Mouse (Mus musculus) kidney, embryonic 16.5 days (tissue): ENCODE data around the gene Dnajb1. TPM values are rescaled to one million over a fixed set of nuclear protein-coding genes. Genes with fewer than 3 reads are reported as not detected.

ENCODE experiments used
- ATAC-seq: fragments of 200-750 bp; cut with Nextera tagmentation; 2 replicates; pipeline ENCODE4 v1.8.0; 2017; ENCODE audit warnings: moderate TSS enrichment; ENCODE audit not compliant: low FRiP score, low TSS enrichment
- H3K27ac ChIP-seq: fragments of 300-500 bp; sonication (generic); 2 replicates; pipeline ENCODE4 v1.5.1; 2014; ENCODE audit warnings: low read length
- H3K27me3 ChIP-seq: fragments of 300-500 bp; sonication (generic); 2 replicates; pipeline ENCODE4 v1.6.1; 2014; ENCODE audit warnings: low read length, control low read depth, mixed read lengths; ENCODE audit not compliant: insufficient read depth
- H3K36me3 ChIP-seq: fragments of 300-500 bp; sonication (generic); 2 replicates; pipeline ENCODE4 v1.6.1; 2014; ENCODE audit warnings: low read length, control low read depth, mixed read lengths; ENCODE audit not compliant: insufficient read depth
- H3K4me1 ChIP-seq: fragments of 300-500 bp; sonication (generic); 2 replicates; pipeline ENCODE4 v1.6.1; 2014; ENCODE audit warnings: low read length, control low read depth, mixed read lengths; ENCODE audit not compliant: insufficient read depth
- H3K4me2 ChIP-seq: fragments of 300-500 bp; sonication (generic); replicated peaks from 2 replicates; pipeline ENCODE4 v1.6.1; 2014; ENCODE audit warnings: low read depth, low read length
- H3K4me3 ChIP-seq: fragments of 300-500 bp; sonication (generic); 2 replicates; pipeline ENCODE4 v1.5.1; 2014; ENCODE audit warnings: mild to moderate bottlenecking, low read length
- H3K9ac ChIP-seq: fragments of 300-500 bp; sonication (generic); replicated peaks from 2 replicates; pipeline ENCODE4 v1.6.1; 2014; ENCODE audit warnings: low read length
- H3K9me3 ChIP-seq: fragments of 300-500 bp; sonication (generic); 2 replicates; pipeline ENCODE4 v1.6.1; 2016; ENCODE audit warnings: low read length, control low read depth
- WGBS: fragments of 180-500 bp; shearing (Covaris S2); extraction: QIAGEN DNeasy Blood & Tissue Kit; methylation state at CpG from one replicate; pipeline ENCODE4 v1.1.7; 2014; 5-methylcytosine and 5-hydroxymethylcytosine counted together
- polyA plus RNA-seq: library from polyadenylated mRNA; unstranded; fragments of >200 nt; fragmentation: Nextera tagmentation; extraction: Ambion mirVana; gene quantifications from 2 replicates; pipeline ENCODE4 v1.2.1, GENCODE M21; 2015

Dnajb1 gene
- polyA plus RNA-seq, 1 experiment from 2014 or later = 67.5 TPM

- no peaks in the 10 kb centered on the region for H3K4me1 ChIP-seq
- H3K27ac ChIP-seq = no peak overlapping the region
- H3K4me2 ChIP-seq = peak overlapping the region; percentile 71
- H3K9ac ChIP-seq = peak overlapping the region; percentile 61
- 10% methylated on average over 23 of the region's 23 CpGs for WGBS
- H3K9me3 ChIP-seq = no peaks in the 10 kb centered on the region
- H3K27me3 ChIP-seq = no peaks in the 10 kb centered on the region
- peak; percentile 87 for ATAC-seq
- H3K4me3 ChIP-seq = peak overlapping the region; percentile 45
- no peaks in the 10 kb centered on the region for H3K36me3 ChIP-seq
Measured at GRCm38 (mm10) chr8:83622389-83622989, 14.5 kb downstream of the Dnajb1 start.

GRCm38 (mm10) chr8:83623549-83623948 lies 15.6 kb downstream of the Dnajb1 start:
- H3K4me2 ChIP-seq = no peak overlapping the region
- no peak overlapping the region for H3K9ac ChIP-seq
- WGBS = 88% methylated on average over 7 of the region's 7 CpGs
- no peaks in the 10 kb centered on the region for H3K4me1 ChIP-seq
- no peak overlapping the region for H3K27ac ChIP-seq
- no peaks in the 10 kb centered on the region for H3K36me3 ChIP-seq
- no peaks in the 10 kb centered on the region for H3K27me3 ChIP-seq
- ATAC-seq = no peak
- H3K4me3 ChIP-seq = no peak overlapping the region
- H3K9me3 ChIP-seq = no peaks in the 10 kb centered on the region

- ATAC-seq = 0 out of 2 replicates have a peak, but pooled peaks have one; percentile 52
- H3K9ac ChIP-seq = no peak overlapping the region
- H3K9me3 ChIP-seq = no peaks in the 10 kb centered on the region
- WGBS = 40% methylated on average over 3 of the region's 3 CpGs
- no peak overlapping the region for H3K27ac ChIP-seq
- H3K4me2 ChIP-seq = no peak overlapping the region
- H3K36me3 ChIP-seq = no peaks in the 10 kb centered on the region
- no peak overlapping the region for H3K4me3 ChIP-seq
- no peaks in the 10 kb centered on the region for H3K27me3 ChIP-seq
- no peaks in the 10 kb centered on the region for H3K4me1 ChIP-seq
Measured at GRCm38 (mm10) chr8:83624739-83625138, 16.7 kb downstream of the Dnajb1 start.

- Histone ChIP-seq H3K4me1 (no peaks in the 10 kb centered on the region), H3K9ac (no peak overlapping the region), H3K4me2 (no peak overlapping the region), H3K27ac (no peak overlapping the region), H3K4me3 (no peak overlapping the region), H3K9me3 (no peaks in the 10 kb centered on the region), H3K36me3 (no peaks in the 10 kb centered on the region), H3K27me3 (no peaks in the 10 kb centered on the region)
- ATAC-seq = no peak
- 88% methylated on average over 6 of the region's 6 CpGs for WGBS
Measured at GRCm38 (mm10) chr8:83625676-83626299, 17.8 kb downstream of the Dnajb1 start.

- no peak for ATAC-seq
Measured at GRCm38 (mm10) chr8:83632083-83632707, 24.2 kb downstream of the Dnajb1 start.

GRCm38 (mm10) chr8:83638856-83639255 lies 30.9 kb downstream of the Dnajb1 start:
- Histone ChIP-seq H3K36me3 (no peaks in the 10 kb centered on the region), H3K27ac (no peak overlapping the region), H3K4me2 (no peak overlapping the region), H3K4me1 (no peaks in the 10 kb centered on the region), H3K4me3 (no peak overlapping the region), H3K9me3 (peaks cover 7% of the 10 kb centered on the region; the same call in 1 of the 2 replicates), H3K9ac (no peak overlapping the region), H3K27me3 (no peaks in the 10 kb centered on the region)
- whole genome bisulfite sequencing = 74% methylated on average over 4 of the region's 4 CpGs
- ATAC-seq = no peak

More at GRCm38 (mm10) chr8:83632083-83632707, 24.2 kb downstream of the Dnajb1 start:
- no peak overlapping the region for H3K4me2 ChIP-seq
- 79% methylated on average over 7 of the region's 7 CpGs for WGBS
- H3K27ac ChIP-seq = no peak overlapping the region
- no peaks in the 10 kb centered on the region for H3K27me3 ChIP-seq
- no peak overlapping the region for H3K9ac ChIP-seq
- no peaks in the 10 kb centered on the region for H3K36me3 ChIP-seq
- H3K4me1 ChIP-seq = no peaks in the 10 kb centered on the region
- peaks cover 7% of the 10 kb centered on the region; the same call in 1 of the 2 replicates for H3K9me3 ChIP-seq
- no peak overlapping the region for H3K4me3 ChIP-seq

GRCm38 (mm10) chr8:83639649-83640048 lies 31.7 kb downstream of the Dnajb1 start:
- Histone ChIP-seq H3K9me3 (peaks cover 7% of the 10 kb centered on the region; the same call in 1 of the 2 replicates), H3K4me3 (no peak overlapping the region), H3K4me2 (no peak overlapping the region), H3K4me1 (no peaks in the 10 kb centered on the region), H3K27me3 (no peaks in the 10 kb centered on the region), H3K36me3 (no peaks in the 10 kb centered on the region), H3K27ac (no peak overlapping the region), H3K9ac (no peak overlapping the region)
- 69% methylated on average over 5 of the region's 5 CpGs for WGBS
- no peak for ATAC-seq

GRCm38 (mm10) chr8:83647511-83647910 lies 39.5 kb downstream of the Dnajb1 start:
- no peak overlapping the region for H3K4me3 ChIP-seq
- peaks cover 4% of the 10 kb centered on the region; the same call in 1 of the 2 replicates for H3K4me1 ChIP-seq
- H3K27ac ChIP-seq = no peak overlapping the region
- no peaks in the 10 kb centered on the region for H3K36me3 ChIP-seq
- H3K9ac ChIP-seq = no peak overlapping the region
- WGBS = 92% methylated on average over 11 of the region's 11 CpGs
- H3K4me2 ChIP-seq = no peak overlapping the region
- ATAC-seq = no peak
- no peaks in the 10 kb centered on the region for H3K27me3 ChIP-seq
- H3K9me3 ChIP-seq = no peaks in the 10 kb centered on the region

GRCm38 (mm10) chr8:83648031-83648430 lies 40.0 kb downstream of the Dnajb1 start:
- H3K4me1 ChIP-seq = peaks cover 4% of the 10 kb centered on the region; the same call in 1 of the 2 replicates
- H3K36me3 ChIP-seq = no peaks in the 10 kb centered on the region
- H3K4me2 ChIP-seq = no peak overlapping the region
- no peak overlapping the region for H3K27ac ChIP-seq
- H3K9me3 ChIP-seq = no peaks in the 10 kb centered on the region
- H3K27me3 ChIP-seq = no peaks in the 10 kb centered on the region
- WGBS = 98% methylated on average over 4 of the region's 4 CpGs
- no peak overlapping the region for H3K4me3 ChIP-seq
- no peak overlapping the region for H3K9ac ChIP-seq
- no peak for ATAC-seq

GRCm38 (mm10) chr8:83649699-83650098 lies 41.7 kb downstream of the Dnajb1 start:
- Histone ChIP-seq H3K36me3 (no peaks in the 10 kb centered on the region), H3K4me3 (no peak overlapping the region), H3K4me2 (no peak overlapping the region), H3K9me3 (no peaks in the 10 kb centered on the region), H3K27ac (no peak overlapping the region), H3K27me3 (no peaks in the 10 kb centered on the region), H3K9ac (no peak overlapping the region), H3K4me1 (peaks cover 16% of the 10 kb centered on the region)
- no peak for ATAC-seq
- 89% methylated on average over 6 of the region's 6 CpGs for WGBS
